ENCODE assay signal across 9 mouse cellular contexts in the genomic region with DNA sequence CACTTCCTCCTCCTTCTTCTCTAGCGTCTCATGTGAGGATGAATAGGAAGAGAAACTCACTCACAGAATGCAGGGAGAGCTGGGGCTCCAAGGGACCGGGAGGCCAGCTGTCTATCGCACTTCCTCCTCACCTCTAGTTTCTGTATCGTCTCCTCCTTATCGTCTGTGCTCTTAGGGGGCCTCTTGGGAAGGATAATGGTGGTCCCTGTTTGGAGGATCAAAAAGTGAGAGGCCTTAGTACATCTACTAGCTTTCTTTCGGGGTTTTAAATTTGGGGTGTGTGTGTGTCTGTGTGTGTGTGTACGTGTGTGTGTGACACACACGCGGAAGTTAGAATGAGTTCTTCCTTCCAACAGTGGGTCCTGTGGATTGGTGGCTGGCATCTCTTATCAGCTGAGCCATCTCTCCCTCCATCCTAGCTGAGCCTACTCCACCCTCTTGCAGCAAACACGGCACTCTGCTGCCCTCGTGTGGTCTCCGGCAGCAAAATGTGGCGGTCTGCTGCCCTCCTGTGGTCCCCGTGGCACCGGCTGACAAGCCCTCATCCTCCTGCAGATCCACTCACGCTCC. TPM values are rescaled to one million over a fixed set of nuclear protein-coding genes. Genes with fewer than 3 reads are reported as not detected.
A peak's percentile ranks its signal among the peaks of the same experiment; 100 is the strongest.
DNase-seq lines count a peak whose midpoint lies in the region; ATAC-seq lines count a peak whose summit lies in the region.
"Had no signal": no experiment of that assay in that cellular context is flagged by ENCODE, and none has a peak within 500 bp of the region (broad histone marks: within the 10 kb centered on the region; RNA-seq: fewer than 3 reads in every experiment).

No protein-coding gene starts in this region.

- H3K9me3 ChIP-seq in heart, embryonic 14.5 days (ENCODE audit: control insufficient read depth, low read length): no peaks in the 10 kb centered on the region
- H3K9me3 ChIP-seq in liver, embryonic 13.5 days (replicated peaks): no peaks in the 10 kb centered on the region
- no peaks in the 10 kb centered on the region for H3K9me3 ChIP-seq in stomach, embryonic 14.5 days (ENCODE audit: control insufficient read depth, low read depth, low read length)

- peak overlapping the region; percentile 63 for H3K4me2 ChIP-seq in heart, embryonic 14.5 days (ENCODE audit: low read length)
- peak overlapping the region; percentile 61 for H3K4me2 ChIP-seq in liver, embryonic 13.5 days
- H3K4me2 ChIP-seq in stomach, embryonic 14.5 days (replicated peaks; ENCODE audit: low read depth, low read length): peak overlapping the region; percentile 37

- peak overlapping the region; percentile 19 to 34; a peak in 1 of 4 replicates for H3K27ac ChIP-seq in heart, embryonic 14.5 days (replicated peaks in 1 of 2; ENCODE audit: control insufficient read depth in 1 of 2, insufficient read depth in 1 of 2, low read depth in 2 of 2, low read length in 2 of 2)
- peak overlapping the region; percentile 34 for H3K27ac ChIP-seq in liver, embryonic 13.5 days
- H3K27ac ChIP-seq in stomach, embryonic 14.5 days (ENCODE audit: low read length): no peak overlapping the region

- WGBS in heart, embryonic 14.5 days: 9% methylated on average over 16 of the region's 16 CpGs
- 4% methylated on average over 16 of the region's 16 CpGs for WGBS in liver, embryonic 13.5 days (ENCODE audit: insufficient replicate concordance)
- WGBS in stomach, embryonic 14.5 days: 14% methylated on average over 16 of the region's 16 CpGs

- peaks cover 29 to 47% of the 10 kb centered on the region in 2 experiments for H3K4me1 ChIP-seq in heart, embryonic 14.5 days (ENCODE audit: control insufficient read depth in 2 of 2, insufficient read depth in 2 of 2, low read length in 2 of 2)
- H3K4me1 ChIP-seq in liver, embryonic 13.5 days (replicated peaks): peaks cover 52% of the 10 kb centered on the region
- H3K4me1 ChIP-seq in stomach, embryonic 14.5 days (ENCODE audit: control insufficient read depth, insufficient read depth, low read length): peaks cover 20% of the 10 kb centered on the region

- H3K27me3 ChIP-seq in heart, embryonic 14.5 days (ENCODE audit: control insufficient read depth, insufficient read depth, low read length): no peaks in the 10 kb centered on the region
- H3K27me3 ChIP-seq in liver, embryonic 13.5 days: no peaks in the 10 kb centered on the region
- no peaks in the 10 kb centered on the region for H3K27me3 ChIP-seq in stomach, embryonic 14.5 days (ENCODE audit: control insufficient read depth, insufficient read depth, low read length)

- no peaks in the 10 kb centered on the region for H3K36me3 ChIP-seq in heart, embryonic 14.5 days (ENCODE audit: control insufficient read depth, insufficient read depth, low read length)
- no peaks in the 10 kb centered on the region for H3K36me3 ChIP-seq in liver, embryonic 13.5 days
- H3K36me3 ChIP-seq in stomach, embryonic 14.5 days (ENCODE audit: control insufficient read depth, insufficient read depth, low read length): no peaks in the 10 kb centered on the region

- peak overlapping the region; percentile 68 for H3K9ac ChIP-seq in heart, embryonic 14.5 days (ENCODE audit: low read length)
- peak overlapping the region; percentile 45 for H3K9ac ChIP-seq in liver, embryonic 13.5 days
- H3K9ac ChIP-seq in stomach, embryonic 14.5 days (replicated peaks; ENCODE audit: low read depth, low read length): no peak overlapping the region

- peak; percentile 62 for ATAC-seq in CD4-positive, CD25-positive, alpha-beta regulatory T cell, adult 4 months
- ATAC-seq in heart, embryonic 14.5 days (ENCODE audit: insufficient number of reproducible peaks, insufficient read depth, low FRiP score, low read depth): peak; percentile 10; the same call in 1 of the 2 replicates
- ATAC-seq in liver, embryonic 13.5 days (ENCODE audit: low read depth): peak; percentile 71
- peak; percentile 51 for ATAC-seq in stomach, embryonic 14.5 days (ENCODE audit: insufficient number of reproducible peaks, insufficient read depth, low FRiP score, low read depth)

- H3K4me3 ChIP-seq in heart, embryonic 14.5 days (ENCODE audit: control insufficient read depth in 1 of 2, insufficient read depth in 1 of 2, low read depth in 1 of 2, low read length in 2 of 2): peak overlapping the region; percentile 20 to 29; a peak in 3 of 4 replicates
- H3K4me3 ChIP-seq in liver, embryonic 13.5 days (replicated peaks): peak overlapping the region; percentile 33
- 0 out of 2 replicates have a peak overlapping the region, but pooled peaks have one; percentile 11 for H3K4me3 ChIP-seq in stomach, embryonic 14.5 days (ENCODE audit: low read depth, low read length)

- peak; percentile 76 for DNase-seq in c-Kit-negative CD71-positive TER-119-positive erythroid progenitor cells, embryonic 14.5 days (ENCODE audit: low read depth, low spot score)
- peak; percentile 85 for DNase-seq in fibroblast of lung, adult 2 months (ENCODE audit: low read depth)
- peak; percentile 92 for DNase-seq in kidney, postnatal 14 days
- peak; percentile 78 for DNase-seq in liver, embryonic 13.5 days
- DNase-seq in natural killer cell, adult 2 months (ENCODE audit: low spot score in 2 of 2): peak; percentile 82 to 89

RNA-seq across cellular contexts. Expression of a gene that starts 3.2 kb away (rescaled TPM):
- polyA plus RNA-seq in CD4-positive, CD25-positive, alpha-beta regulatory T cell, adult 4 months (2017; shearing (Covaris generic)): 1 to 10 TPM; 1.5 to 2.0 TPM
- 0.68 and 0.81 TPM in 2 replicates for polyA plus RNA-seq in heart, embryonic 14.5 days (2014; fragmentation: Nextera tagmentation; extraction: Ambion mirVana)
- 0.29 TPM in 1 of 2 replicates, not detected in the other for polyA plus RNA-seq in liver, embryonic 13.5 days (2015; fragmentation: Nextera tagmentation; extraction: Ambion mirVana)
- polyA plus RNA-seq in stomach, embryonic 14.5 days (2014; fragmentation: Nextera tagmentation; extraction: Ambion mirVana): 0.69 and 1.9 TPM in 2 replicates
- polyA plus RNA-seq: gonadal fat pad, adult 2 months had no signal

RNA-seq across cellular contexts. Expression of a gene that starts 14.0 kb away (rescaled TPM):
- polyA plus RNA-seq in CD4-positive, CD25-positive, alpha-beta regulatory T cell, adult 4 months (2017; shearing (Covaris generic)): 10 to 100 TPM; 40.6 to 51.4 TPM
- polyA plus RNA-seq in heart, embryonic 14.5 days (2014; fragmentation: Nextera tagmentation; extraction: Ambion mirVana): 25.5 and 28.7 TPM in 2 replicates
- 13.0 and 13.5 TPM in 2 replicates for polyA plus RNA-seq in liver, embryonic 13.5 days (2015; fragmentation: Nextera tagmentation; extraction: Ambion mirVana)
- 21.5 and 29.5 TPM in 2 replicates for polyA plus RNA-seq in stomach, embryonic 14.5 days (2014; fragmentation: Nextera tagmentation; extraction: Ambion mirVana)

RNA-seq across cellular contexts. Expression of a gene that starts 16.5 kb away (rescaled TPM):
- polyA plus RNA-seq in CD4-positive, CD25-positive, alpha-beta regulatory T cell, adult 4 months (2017; shearing (Covaris generic)): not detected
- 8.4 and 8.5 TPM in 2 replicates for polyA plus RNA-seq in heart, embryonic 14.5 days (2014; fragmentation: Nextera tagmentation; extraction: Ambion mirVana)
- 0.12 and 0.14 TPM in 2 replicates for polyA plus RNA-seq in liver, embryonic 13.5 days (2015; fragmentation: Nextera tagmentation; extraction: Ambion mirVana)
- polyA plus RNA-seq in stomach, embryonic 14.5 days (2014; fragmentation: Nextera tagmentation; extraction: Ambion mirVana): 2.9 and 3.4 TPM in 2 replicates

RNA-seq across cellular contexts. Expression of a gene that starts 21.0 kb away (rescaled TPM):
- under 1 TPM; 0.41 to 0.77 TPM for polyA plus RNA-seq in CD4-positive, CD25-positive, alpha-beta regulatory T cell, adult 4 months (2017; shearing (Covaris generic))
- 5.6 and 6.7 TPM in 2 replicates for polyA plus RNA-seq in heart, embryonic 14.5 days (2014; fragmentation: Nextera tagmentation; extraction: Ambion mirVana)
- 0.73 and 0.87 TPM in 2 replicates for polyA plus RNA-seq in liver, embryonic 13.5 days (2015; fragmentation: Nextera tagmentation; extraction: Ambion mirVana)
- 10.6 TPM in 2 replicates for polyA plus RNA-seq in stomach, embryonic 14.5 days (2014; fragmentation: Nextera tagmentation; extraction: Ambion mirVana)

RNA-seq across cellular contexts. Expression of a gene that starts 22.2 kb away (rescaled TPM):
- 100 to 1,000 TPM; 376 to 396 TPM for polyA plus RNA-seq in CD4-positive, CD25-positive, alpha-beta regulatory T cell, adult 4 months (2017; shearing (Covaris generic))
- 257 and 262 TPM in 2 replicates for polyA plus RNA-seq in heart, embryonic 14.5 days (2014; fragmentation: Nextera tagmentation; extraction: Ambion mirVana)
- polyA plus RNA-seq in liver, embryonic 13.5 days (2015; fragmentation: Nextera tagmentation; extraction: Ambion mirVana): 29.7 and 29.9 TPM in 2 replicates
- 155 and 168 TPM in 2 replicates for polyA plus RNA-seq in stomach, embryonic 14.5 days (2014; fragmentation: Nextera tagmentation; extraction: Ambion mirVana)

Comparison
In these comparisons a context has a peak if more than half of its experiments do, and no peak if none do; other contexts are left out.
1. ATAC-seq: peak in every context shown above with its lines; median percentile 71 in liver, embryonic 13.5 days; 62 in CD4-positive, CD25-positive, alpha-beta regulatory T cell, adult 4 months; 51 in stomach, embryonic 14.5 days; 10 in heart, embryonic 14.5 days.